Mouse (Mus musculus) intestine, postnatal 0 days (tissue): ENCODE data around the gene Dennd2a. TPM values are rescaled to one million over a fixed set of nuclear protein-coding genes. Genes with fewer than 3 reads are reported as not detected.

ENCODE experiments used
- ATAC-seq: fragments of 200-750 bp; cut with Nextera tagmentation; 2 replicates; pipeline ENCODE4 v1.8.0; 2017; ENCODE audit warnings: mild to moderate bottlenecking, moderate TSS enrichment, moderate library complexity
- H3K27ac ChIP-seq: fragments of 300-500 bp; sonication (generic); 2 replicates; pipeline ENCODE4 v1.5.1; 2014; ENCODE audit warnings: mild to moderate bottlenecking, low read depth, low read length, moderate library complexity
- H3K27me3 ChIP-seq: fragments of 300-500 bp; sonication (generic); replicated peaks from 2 replicates; pipeline ENCODE4 v1.6.1; 2014; ENCODE audit warnings: low read length, mixed read lengths; ENCODE audit not compliant: control insufficient read depth, insufficient read depth
- H3K36me3 ChIP-seq: fragments of 300-500 bp; sonication (generic); 2 replicates; pipeline ENCODE4 v1.6.1; 2014; ENCODE audit warnings: mild to moderate bottlenecking, moderate library complexity; ENCODE audit not compliant: control insufficient read depth, insufficient read depth
- H3K4me1 ChIP-seq: fragments of 300-500 bp; sonication (generic); replicated peaks from 2 replicates; pipeline ENCODE4 v1.6.1; 2014; ENCODE audit warnings: antibody characterized with exemption, low read length, mixed read lengths; ENCODE audit not compliant: control insufficient read depth, insufficient read depth
- H3K4me2 ChIP-seq: fragments of 300-500 bp; sonication (generic); replicated peaks from 2 replicates; pipeline ENCODE4 v1.6.1; 2014; ENCODE audit warnings: low read depth, mild to moderate bottlenecking, moderate library complexity
- H3K4me3 ChIP-seq: fragments of 300-500 bp; sonication (generic); 2 replicates; pipeline ENCODE4 v1.5.1; 2014; ENCODE audit warnings: low read depth, low read length
- H3K9ac ChIP-seq: fragments of 300-500 bp; sonication (generic); 2 replicates; pipeline ENCODE4 v1.6.1; 2014; ENCODE audit warnings: mild to moderate bottlenecking, low read depth, low read length
- H3K9me3 ChIP-seq: fragments of 300-500 bp; sonication (generic); 2 replicates; pipeline ENCODE4 v1.6.1; 2016; ENCODE audit warnings: mixed run types; ENCODE audit not compliant: control insufficient read depth
- CTCF ChIP-seq: sonication (generic); IDR thresholded peaks from 2 replicates; pipeline ENCODE4 v1.5.1; 2016; ENCODE audit warnings: low read depth, mild to moderate bottlenecking, control low read depth, antibody characterized with exemption, moderate library complexity
- WGBS: fragments of 180-500 bp; shearing (Covaris S2); extraction: QIAGEN DNeasy Blood & Tissue Kit; methylation state at CpG from one replicate; pipeline ENCODE4 v1.1.7; 2014; 5-methylcytosine and 5-hydroxymethylcytosine counted together
- polyA plus RNA-seq: library from polyadenylated mRNA; unstranded; fragments of >200 nt; fragmentation: Nextera tagmentation; extraction: Ambion mirVana; gene quantifications from 2 replicates; pipeline ENCODE4 v1.2.1, GENCODE M21; 2015

Dennd2a gene
- polyA plus RNA-seq, 1 experiment from 2014 or later, result 3.8 TPM

DNA sequence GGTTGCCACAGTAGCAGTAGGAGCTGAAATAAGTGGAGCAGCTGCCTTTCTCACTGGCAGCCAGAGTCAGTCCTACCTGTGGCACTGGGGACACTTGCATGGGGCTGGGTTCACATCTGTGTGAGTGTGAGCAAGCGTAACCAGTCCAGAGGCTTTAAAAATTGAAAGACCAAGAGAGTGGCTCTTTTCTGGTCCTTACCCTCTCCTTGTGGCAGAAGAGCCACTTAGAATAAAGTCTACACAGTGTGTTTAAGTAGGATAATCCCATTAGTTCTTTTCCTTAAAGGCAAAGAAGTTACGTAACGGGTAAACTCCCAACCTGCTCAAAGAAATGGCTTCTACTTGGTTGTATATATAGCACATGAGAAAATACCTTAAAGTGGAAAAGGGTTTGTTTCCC is 43.2 kb upstream of the Dennd2a start:
- TF ChIP-seq CTCF, result no peak

DNA sequence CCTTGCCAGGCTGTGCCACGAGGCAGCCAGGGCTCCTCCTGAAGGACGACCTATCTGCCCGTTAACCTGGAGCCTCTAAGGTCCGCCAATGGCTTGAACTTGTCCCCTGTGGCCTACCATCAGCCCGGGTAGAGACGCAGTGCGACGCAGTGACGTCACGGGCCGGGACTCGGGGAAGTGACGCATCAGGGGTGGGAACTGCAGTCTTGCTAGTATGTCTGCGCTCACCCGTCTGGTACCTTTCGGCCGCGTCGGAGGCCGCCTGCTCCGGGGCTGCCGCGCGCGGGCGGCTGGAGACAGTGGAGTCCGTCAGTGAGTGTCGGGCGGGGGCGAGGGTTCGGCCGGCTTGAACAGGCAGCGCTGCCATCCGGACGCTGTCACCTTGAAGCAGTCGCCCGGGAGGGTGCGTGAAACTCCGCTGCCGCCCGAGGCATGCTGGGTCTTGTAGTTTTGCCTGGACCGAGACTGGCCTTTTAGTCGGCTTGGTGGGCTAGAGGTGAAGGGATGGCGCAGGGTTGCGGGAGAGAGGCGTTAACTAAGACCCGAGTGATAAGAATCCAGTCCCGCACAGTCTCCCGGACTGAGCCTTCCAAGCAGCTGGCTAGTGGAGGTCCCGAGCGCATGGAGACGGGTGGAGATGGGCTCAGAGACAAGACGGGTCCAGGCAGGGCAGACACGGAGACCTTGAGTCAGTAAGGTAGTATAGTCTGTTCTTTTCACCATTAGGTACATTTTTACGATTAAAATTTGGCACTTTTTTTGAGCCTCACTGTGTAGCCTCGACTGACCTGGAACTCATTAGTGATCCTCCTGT is 34.9 kb upstream of the Dennd2a start, which contains the start of gene Ndufb2:
Gene Ndufb2 (plus strand): TSS at position 174 of the 814 bp plus-strand sequence.
- Histone ChIP-seq H3K36me3 (peaks cover 13% of the 10 kb centered on the region; the same call in 1 of the 2 replicates), H3K9ac (peak within 1 kb of the TSS; percentile 67), H3K27ac (peak within 1 kb of the TSS; percentile 62), H3K27me3 (no peaks in the 10 kb centered on the region), H3K9me3 (no peaks in the 10 kb centered on the region), H3K4me2 (peak within 1 kb of the TSS; percentile 74), H3K4me1 (no peaks in the 10 kb centered on the region), H3K4me3 (peak within 1 kb of the TSS; percentile 74)
- peak; percentile 98 for ATAC-seq
- no peak for TF ChIP-seq CTCF
- WGBS, result under 1% methylated on average over 56 of the region's 56 CpGs

More for the DNA sequence above, 43.2 kb upstream of the Dennd2a start:
- Histone ChIP-seq H3K4me2 (no peak overlapping the region), H3K9me3 (no peaks in the 10 kb centered on the region), H3K36me3 (peaks cover 38% of the 10 kb centered on the region), H3K27me3 (no peaks in the 10 kb centered on the region), H3K4me1 (no peaks in the 10 kb centered on the region), H3K9ac (no peak overlapping the region), H3K4me3 (no peak overlapping the region), H3K27ac (no peak overlapping the region)
- 96% methylated on average over 3 of the region's 3 CpGs for WGBS
- ATAC-seq, result no peak

DNA sequence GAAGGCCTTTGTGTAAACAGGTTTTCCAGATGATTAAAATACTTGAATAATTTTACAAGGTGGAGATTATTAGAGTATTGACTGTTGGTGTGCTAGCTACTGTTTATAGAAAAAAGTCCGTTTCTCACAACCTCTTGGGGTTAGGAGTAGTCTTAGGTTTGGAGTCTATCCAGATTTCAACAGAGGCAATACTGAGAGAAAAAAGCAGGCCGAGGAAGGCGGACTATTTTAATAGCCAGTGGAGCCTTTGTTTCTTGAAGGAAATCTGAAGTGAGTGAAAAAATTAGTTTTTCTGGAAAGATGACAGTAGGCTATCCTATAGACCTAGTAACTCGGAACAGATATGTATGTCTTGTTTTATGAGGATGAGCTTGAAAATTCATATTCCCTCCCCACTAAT is 33.8 kb upstream of the Dennd2a start:
- TF ChIP-seq CTCF, result no peak
- H3K27ac ChIP-seq, result no peak overlapping the region
- peaks cover 8% of the 10 kb centered on the region; the same call in 1 of the 2 replicates for H3K36me3 ChIP-seq
- no peaks in the 10 kb centered on the region for H3K9me3 ChIP-seq
- H3K4me3 ChIP-seq, result no peak overlapping the region
- H3K9ac ChIP-seq, result no peak overlapping the region
- H3K27me3 ChIP-seq, result no peaks in the 10 kb centered on the region
- no peaks in the 10 kb centered on the region for H3K4me1 ChIP-seq
- WGBS, result 92% methylated on average over 4 of the region's 4 CpGs
- no peak overlapping the region for H3K4me2 ChIP-seq
- no peak for ATAC-seq

DNA sequence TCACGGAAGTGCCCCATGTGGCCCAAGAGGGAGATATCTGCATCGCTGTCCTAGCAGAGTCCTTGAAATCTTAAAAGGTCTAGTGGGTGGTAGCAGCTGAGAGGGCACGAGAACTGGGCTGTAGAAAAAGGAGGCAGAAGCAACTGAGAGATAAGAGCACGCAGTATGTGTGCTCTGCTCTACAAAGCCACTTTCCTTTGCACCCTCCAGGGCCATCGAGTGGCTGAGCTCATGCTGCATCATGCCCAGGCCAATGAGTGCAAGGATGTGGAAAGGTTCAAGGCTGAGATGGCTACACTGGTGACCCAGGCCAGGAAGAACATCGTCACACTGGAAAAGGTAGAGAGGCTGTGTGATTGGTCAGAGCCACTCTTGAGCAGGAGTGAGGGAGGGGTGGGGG is 27.9 kb upstream of the Dennd2a start, which contains the start of gene Gm42420:
Gene Gm42420 (plus strand): TSS at position 237 of the 400 bp plus-strand sequence.
- Histone ChIP-seq H3K4me2 (no peak within 1 kb of the TSS), H3K9ac (no peak within 1 kb of the TSS), H3K36me3 (peaks cover 52% of the 10 kb centered on the region), H3K27ac (no peak within 1 kb of the TSS), H3K27me3 (no peaks in the 10 kb centered on the region), H3K4me3 (no peak within 1 kb of the TSS), H3K9me3 (no peaks in the 10 kb centered on the region), H3K4me1 (no peaks in the 10 kb centered on the region)
- no peak for TF ChIP-seq CTCF
- no peak for ATAC-seq
- 92% methylated on average over 6 of the region's 6 CpGs for WGBS

DNA sequence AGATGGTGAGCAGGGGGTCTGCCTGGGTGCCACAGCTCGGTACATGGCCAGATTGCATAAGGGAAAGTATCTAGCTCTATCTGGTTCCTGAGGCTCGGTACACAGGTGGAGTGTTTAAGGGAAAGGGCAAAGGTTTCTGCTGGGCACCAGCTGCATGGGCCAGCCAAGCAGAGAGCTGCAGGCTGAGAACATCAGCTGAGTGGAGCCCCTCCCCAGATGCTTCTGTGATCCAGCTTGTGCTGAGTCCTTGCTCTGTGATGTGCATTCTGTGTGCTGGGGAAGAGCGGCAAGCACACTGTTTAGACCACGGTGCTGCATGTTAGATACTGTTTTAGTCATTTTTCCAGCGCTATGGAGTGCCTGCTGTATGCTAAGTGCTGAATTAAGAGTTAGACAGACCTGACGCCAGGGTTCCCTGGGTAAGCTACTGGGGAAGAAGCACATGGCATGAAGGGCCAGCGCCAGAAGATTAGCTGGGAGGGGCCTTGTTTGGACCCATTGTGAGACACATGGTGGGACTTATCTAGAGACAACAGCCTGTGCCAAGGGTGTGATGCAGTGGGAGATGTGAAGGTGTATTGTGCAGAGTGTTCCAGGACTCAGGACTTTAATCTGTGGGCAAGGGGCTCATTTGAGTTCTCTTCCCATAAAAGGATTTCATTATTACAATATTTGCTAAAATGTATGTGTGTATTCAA is 23.6 kb upstream of the Dennd2a start:
- peaks cover 72% of the 10 kb centered on the region for H3K36me3 ChIP-seq

DNA sequence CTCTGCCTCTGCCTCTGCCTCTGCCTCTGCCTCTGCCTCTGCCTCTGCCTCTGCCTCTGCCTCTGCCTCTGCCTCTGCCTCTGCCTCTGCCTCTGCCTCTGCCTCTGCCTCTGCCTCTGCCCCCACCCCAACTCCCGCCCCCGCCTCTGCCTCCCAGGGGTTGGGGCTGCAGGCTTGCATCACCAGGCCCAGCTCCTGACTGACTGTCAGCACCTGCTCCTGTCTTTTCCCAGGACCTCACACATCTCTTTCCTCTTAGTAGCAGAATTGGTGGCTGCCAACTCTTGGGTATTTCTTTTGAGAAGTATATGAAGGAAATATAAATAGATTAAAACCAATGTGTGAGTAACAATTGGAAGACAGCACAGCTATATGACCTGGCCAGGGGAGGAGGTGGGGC is 22.9 kb upstream of the Dennd2a start:
- H3K9ac ChIP-seq, result no peak overlapping the region
- no peaks in the 10 kb centered on the region for H3K4me1 ChIP-seq
- peaks cover 65% of the 10 kb centered on the region for H3K36me3 ChIP-seq
- no peak overlapping the region for H3K4me2 ChIP-seq
- 91% methylated on average over 2 of the region's 2 CpGs for WGBS
- TF ChIP-seq CTCF, result no peak
- H3K27ac ChIP-seq, result no peak overlapping the region
- H3K9me3 ChIP-seq, result no peaks in the 10 kb centered on the region
- no peaks in the 10 kb centered on the region for H3K27me3 ChIP-seq
- ATAC-seq, result no peak
- H3K4me3 ChIP-seq, result no peak overlapping the region

More for the DNA sequence above, 23.6 kb upstream of the Dennd2a start:
- Histone ChIP-seq H3K4me2 (no peak overlapping the region), H3K9me3 (no peaks in the 10 kb centered on the region), H3K4me1 (no peaks in the 10 kb centered on the region), H3K27me3 (no peaks in the 10 kb centered on the region), H3K4me3 (no peak overlapping the region), H3K27ac (no peak overlapping the region), H3K9ac (no peak overlapping the region)
- no peak for ATAC-seq
- WGBS, result 77% methylated on average over 7 of the region's 7 CpGs
- no peak for TF ChIP-seq CTCF
